In the genomic region with DNA sequence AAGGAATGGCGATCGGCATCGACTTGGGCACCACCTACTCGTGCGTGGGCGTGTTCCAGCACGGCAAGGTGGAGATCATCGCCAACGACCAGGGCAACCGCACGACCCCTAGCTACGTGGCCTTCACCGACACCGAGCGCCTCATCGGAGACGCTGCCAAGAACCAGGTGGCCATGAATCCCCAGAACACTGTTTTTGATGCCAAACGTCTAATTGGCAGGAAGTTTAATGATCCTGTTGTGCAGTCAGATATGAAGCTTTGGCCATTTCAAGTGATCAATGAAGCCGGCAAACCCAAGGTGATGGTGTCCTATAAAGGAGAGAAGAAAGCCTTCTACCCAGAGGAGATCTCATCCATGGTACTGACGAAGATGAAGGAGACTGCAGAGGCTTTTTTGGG, we compare ENCODE assay signal across 37 mouse cellular contexts. TPM values are rescaled to one million over a fixed set of nuclear protein-coding genes. Genes with fewer than 3 reads are reported as not detected.
"Had no signal": no experiment of that assay in that cellular context is flagged by ENCODE, and none has a peak within 500 bp of the region (broad histone marks: within the 10 kb centered on the region; RNA-seq: fewer than 3 reads in every experiment).

No protein-coding gene starts in this region.

- H3K9ac ChIP-seq: heart, embryonic 12.5 days; hindbrain, embryonic 12.5 days; hindbrain, embryonic 14.5 days; intestine, embryonic 15.5 days; kidney, embryonic 15.5 days; limb, embryonic 12.5 days; liver, embryonic 13.5 days; liver, embryonic 15.5 days had no signal

- H3K4me3 ChIP-seq: gastrocnemius, adult 2 months; heart, adult 2 months; heart, embryonic 10.5 days; heart, embryonic 12.5 days; hindbrain, embryonic 10.5 days; hindbrain, embryonic 12.5 days; intestine, embryonic 15.5 days; kidney, embryonic 15.5 days; layer of hippocampus, adult 2 months; left cerebral cortex, adult 2 months; limb, embryonic 10.5 days; limb, embryonic 12.5 days; liver, embryonic 13.5 days; liver, embryonic 15.5 days had no signal

- H3K27ac ChIP-seq: gastrocnemius, adult 2 months; heart, adult 2 months; heart, embryonic 10.5 days; hindbrain, embryonic 10.5 days; hindbrain, embryonic 12.5 days; hindbrain, embryonic 14.5 days; intestine, embryonic 15.5 days; kidney, embryonic 15.5 days; kidney, postnatal 0 days; layer of hippocampus, adult 2 months; left cerebral cortex, adult 2 months; limb, embryonic 10.5 days; limb, embryonic 12.5 days; liver, embryonic 13.5 days; liver, embryonic 15.5 days had no signal

- H3K27me3 ChIP-seq: heart, embryonic 12.5 days; intestine, embryonic 15.5 days; kidney, embryonic 15.5 days; limb, embryonic 12.5 days had no signal

- DNase-seq: gastrocnemius, adult 2 months; gastrocnemius, postnatal 10 days; gastrocnemius, postnatal 25 days; heart, adult 2 months; heart, postnatal 10 days; heart, postnatal 4 days; kidney, adult 2 months; kidney, adult 9 months; kidney, postnatal 14 days; kidney, postnatal 4 days; liver, embryonic 13.5 days had no signal

- H3K36me3 ChIP-seq: heart, embryonic 12.5 days; hindbrain, embryonic 12.5 days; intestine, embryonic 15.5 days; limb, embryonic 12.5 days; liver, embryonic 15.5 days had no signal

RNA-seq across cellular contexts. Expression of a gene that starts 4.5 kb away (rescaled TPM):
- total RNA-seq: granulocyte monocyte progenitor cell, adult 5-6 weeks had no signal
- polyA plus RNA-seq: inflammation-experienced regulatory T-cells, adult 6 months had no signal

RNA-seq across cellular contexts. Expression of a gene that starts 7.3 kb away (rescaled TPM):
- total RNA-seq: gastrocnemius, adult 2 months; gastrocnemius, postnatal 10 days; gastrocnemius, postnatal 25 days; gastrocnemius, postnatal 4 days; heart, adult 2 months; heart, postnatal 10 days; heart, postnatal 25 days; heart, postnatal 4 days; layer of hippocampus, adult 2 months; layer of hippocampus, postnatal 10 days; layer of hippocampus, postnatal 25 days; left cerebral cortex, adult 2 months; left cerebral cortex, postnatal 14 days; left cerebral cortex, postnatal 36 days had no signal
- polyA plus RNA-seq: heart, adult 2 months; heart, embryonic 10.5 days; heart, embryonic 12.5 days; heart, embryonic 16.5 days; hindbrain, embryonic 14.5 days; hindbrain, embryonic 16.5 days; intestine, embryonic 15.5 days; intestine, postnatal 0 days; kidney, adult 2 months; kidney, embryonic 15.5 days; kidney, postnatal 0 days; limb, embryonic 10.5 days; limb, embryonic 12.5 days; limb, embryonic 14.5 days; liver, embryonic 11.5 days; liver, embryonic 13.5 days; liver, embryonic 15.5 days had no signal

RNA-seq across cellular contexts. Expression of a gene that starts 18.0 kb away (rescaled TPM):
- polyA plus RNA-seq: limb, embryonic 12.5 days had no signal
